Mouse (Mus musculus) limb, embryonic 14.5 days (tissue): Measurements from ENCODE around the gene Ccdc153. TPM values are rescaled to one million over a fixed set of nuclear protein-coding genes. Genes with fewer than 3 reads are reported as not detected.

Experiments
- ATAC-seq: fragments of 200-750 bp; cut with Nextera tagmentation; 2 replicates; pipeline ENCODE4 v1.8.0; 2017; ENCODE audit warnings: low read depth, moderate number of reproducible peaks, moderate TSS enrichment; ENCODE audit not compliant: low FRiP score
- DNase-seq: peaks from one replicate; pipeline ENCODE4 v3.0.0-alpha.2; 2015; ENCODE audit warnings: low spot score
- H3K27ac ChIP-seq: fragments of 300-500 bp; sonication (generic); replicated peaks from 2 replicates; pipeline ENCODE4 v1.5.1; 2014; ENCODE audit warnings: low read depth, mild to moderate bottlenecking, low read length, moderate library complexity, mixed read lengths
- H3K27me3 ChIP-seq: fragments of 300-500 bp; sonication (generic); 2 replicates; pipeline ENCODE4 v1.6.1; 2014; ENCODE audit warnings: low read length, mixed read lengths; ENCODE audit not compliant: control insufficient read depth, insufficient read depth
- H3K36me3 ChIP-seq: fragments of 300-500 bp; sonication (generic); 2 replicates; pipeline ENCODE4 v1.6.1; 2014; ENCODE audit warnings: mild to moderate bottlenecking, low read length, moderate library complexity, mixed read lengths; ENCODE audit not compliant: control insufficient read depth, insufficient read depth
- H3K4me1 ChIP-seq: fragments of 300-500 bp; sonication (generic); 2 replicates; pipeline ENCODE4 v1.6.1; 2014; ENCODE audit warnings: antibody characterized with exemption, low read length, mixed read lengths; ENCODE audit not compliant: control insufficient read depth, insufficient read depth
- H3K4me2 ChIP-seq: fragments of 300-500 bp; sonication (generic); replicated peaks from 2 replicates; pipeline ENCODE4 v1.6.1; 2014; ENCODE audit warnings: low read depth, mild to moderate bottlenecking, low read length, moderate library complexity; ENCODE audit not compliant: severe bottlenecking
- H3K4me3 ChIP-seq: fragments of 300-500 bp; sonication (generic); replicated peaks from 2 replicates; pipeline ENCODE4 v1.5.1; 2014; ENCODE audit warnings: low read length
- H3K9ac ChIP-seq: fragments of 300-500 bp; sonication (generic); 2 replicates; pipeline ENCODE4 v1.6.1; 2014; ENCODE audit warnings: mild to moderate bottlenecking, low read depth, low read length, moderate library complexity; ENCODE audit not compliant: severe bottlenecking
- H3K9me3 ChIP-seq: fragments of 300-500 bp; sonication (generic); 2 replicates; pipeline ENCODE4 v1.6.1; 2016; ENCODE audit warnings: low read length; ENCODE audit not compliant: control insufficient read depth
- POLR2A ChIP-seq: fragments of 200-500 bp; IDR thresholded peaks from 2 replicates; pipeline ENCODE4 v1.8.0; 2012; ENCODE audit warnings: inconsistent platforms, mild to moderate bottlenecking, moderate library complexity, borderline replicate concordance; ENCODE audit not compliant: insufficient read depth, insufficient read length; ENCODE audit errors: extremely low read depth
- WGBS: fragments of 180-500 bp; shearing (Covaris S2); extraction: QIAGEN DNeasy Blood & Tissue Kit; methylation state at CpG from one replicate; pipeline ENCODE4 v1.1.7; 2014; 5-methylcytosine and 5-hydroxymethylcytosine counted together
- polyA plus RNA-seq, 2 experiments: library from polyadenylated mRNA; depleted of rRNA in 1 of 2; stranded (reverse) in 1 of 2; unstranded in 1 of 2; fragments of >200 nt; fragmentation: Nextera tagmentation in 1 of 2; extraction: Ambion mirVana in 1 of 2; gene quantifications; 2 replicates each; pipeline versions ENCODE4 v1.2.1 to v1.2.3; 2012 to 2014

The Ccdc153 gene
- polyA plus RNA-seq, 2 experiments = not detected

- Histone ChIP-seq H3K27me3 (no peaks in the 10 kb centered on the region), H3K27ac (no peak overlapping the region), H3K9ac (no peak overlapping the region), H3K4me3 (no peak overlapping the region), H3K4me1 (peaks cover 17% of the 10 kb centered on the region), H3K9me3 (no peaks in the 10 kb centered on the region), H3K4me2 (no peak overlapping the region), H3K36me3 (peaks cover 4% of the 10 kb centered on the region; the same call in 1 of the 2 replicates)
- TF ChIP-seq POLR2A = no peak
- no peak for ATAC-seq
- no peak for DNase-seq
- 80% methylated on average over 8 of the region's 8 CpGs for WGBS
Measured at GRCm38 (mm10) chr9:44256213-44256612, 15.7 kb downstream of the Ccdc153 start.

GRCm38 (mm10) chr9:44259014-44259413, 18.5 kb downstream of the Ccdc153 start:
- Histone ChIP-seq H3K9me3 (no peaks in the 10 kb centered on the region), H3K4me1 (peaks cover 15% of the 10 kb centered on the region), H3K4me2 (no peak overlapping the region), H3K27ac (no peak overlapping the region), H3K4me3 (no peak overlapping the region), H3K27me3 (no peaks in the 10 kb centered on the region), H3K9ac (no peak overlapping the region), H3K36me3 (peaks cover 4% of the 10 kb centered on the region)
- 81% methylated on average over 10 of the region's 10 CpGs for WGBS
- no peak for ATAC-seq
- DNase-seq = no peak
- TF ChIP-seq POLR2A = no peak

- ATAC-seq (no peak), DNase-seq (no peak)
- Histone ChIP-seq H3K9me3 (no peaks in the 10 kb centered on the region), H3K27ac (no peak overlapping the region), H3K27me3 (no peaks in the 10 kb centered on the region), H3K4me2 (no peak overlapping the region), H3K4me3 (no peak overlapping the region), H3K9ac (no peak overlapping the region), H3K4me1 (no peaks in the 10 kb centered on the region), H3K36me3 (peaks cover 7% of the 10 kb centered on the region)
- WGBS = 81% methylated on average over 14 of the region's 14 CpGs
- no peak for TF ChIP-seq POLR2A
Measured at GRCm38 (mm10) chr9:44261388-44261787, 20.9 kb downstream of the Ccdc153 start.

GRCm38 (mm10) chr9:44266478-44267226, 26.2 kb downstream of the Ccdc153 start:
- peak overlapping the region; percentile 92; the same call in 1 of the 2 replicates for H3K9ac ChIP-seq
- WGBS = 69% methylated on average over 8 of the region's 8 CpGs

GRCm38 (mm10) chr9:44267319-44268026, 27.0 kb downstream of the Ccdc153 start:
- Histone ChIP-seq H3K9ac (peak overlapping the region; percentile 92), H3K4me1 (peaks cover 11% of the 10 kb centered on the region), H3K36me3 (peaks cover 5% of the 10 kb centered on the region; the same call in 1 of the 2 replicates), H3K4me2 (peak overlapping the region; percentile 91), H3K27ac (peak overlapping the region; percentile 86), H3K4me3 (peak overlapping the region; percentile 54), H3K9me3 (no peaks in the 10 kb centered on the region), H3K27me3 (no peaks in the 10 kb centered on the region)
- peak; percentile 35 for DNase-seq
- peak; percentile 28 for ATAC-seq
- WGBS = 13% methylated on average over 21 of the region's 23 CpGs
- 0 out of 2 replicates have a peak, but pooled peaks have one; percentile 30 for TF ChIP-seq POLR2A

More at GRCm38 (mm10) chr9:44266478-44267226, 26.2 kb downstream of the Ccdc153 start:
- Histone ChIP-seq H3K36me3 (peaks cover 5% of the 10 kb centered on the region), H3K4me3 (0 out of 2 replicates have a peak overlapping the region, but pooled peaks have one; percentile 54), H3K9me3 (no peaks in the 10 kb centered on the region), H3K4me1 (peaks cover 11% of the 10 kb centered on the region), H3K27ac (peak overlapping the region; percentile 86; the same call in 1 of the 2 replicates), H3K4me2 (peak overlapping the region; percentile 91), H3K27me3 (no peaks in the 10 kb centered on the region)
- no peak for TF ChIP-seq POLR2A
- ATAC-seq (no peak), DNase-seq (no peak)
